Mouse (Mus musculus): ENCODE measurements around the gene Pigz.
A peak's percentile ranks its signal among the peaks of the same experiment; 100 is the strongest.

Gene Pigz

GRCm38 (mm10) chr16:31933751-31934549 is at the start of gene Pigz:
Gene Pigz, plus strand, starts transcription at chr16:31933851.
- no peak for DNase-seq (ENCODE audit: low spot score)

- DNase-seq (ENCODE audit: low spot score): no peak
These were observed 49.7 kb upstream of the Pigz start for GRCm38 (mm10) chr16:31883902-31884301.

- no peak for DNase-seq (ENCODE audit: low spot score)
These were observed 42.7 kb upstream of the Pigz start for GRCm38 (mm10) chr16:31890907-31891306.

GRCm38 (mm10) chr16:31893396-31894141 is 40.1 kb upstream of the Pigz start:
- no peak for DNase-seq (ENCODE audit: low spot score)

GRCm38 (mm10) chr16:31896971-31897774 is 36.5 kb upstream of the Pigz start:
- peak; percentile 76 for DNase-seq (ENCODE audit: low spot score)

- DNase-seq (ENCODE audit: low spot score): peak; percentile 86
These were observed 34.9 kb upstream of the Pigz start for GRCm38 (mm10) chr16:31898546-31899326.

GRCm38 (mm10) chr16:31901886-31902285 is 31.8 kb upstream of the Pigz start:
- DNase-seq (ENCODE audit: low spot score): no peak

- DNase-seq (ENCODE audit: low spot score): no peak
These were observed 30.4 kb upstream of the Pigz start for GRCm38 (mm10) chr16:31903239-31903638.

GRCm38 (mm10) chr16:31905331-31905730 is 28.3 kb upstream of the Pigz start:
- DNase-seq (ENCODE audit: low spot score): no peak

GRCm38 (mm10) chr16:31905891-31906825 is 27.5 kb upstream of the Pigz start:
- no peak for DNase-seq (ENCODE audit: low spot score)

GRCm38 (mm10) chr16:31906896-31907295 is 26.8 kb upstream of the Pigz start:
- DNase-seq (ENCODE audit: low spot score): no peak

GRCm38 (mm10) chr16:31908959-31909358 is 24.7 kb upstream of the Pigz start:
- DNase-seq (ENCODE audit: low spot score): no peak

- no peak for DNase-seq (ENCODE audit: low spot score)
These were observed 23.3 kb upstream of the Pigz start for GRCm38 (mm10) chr16:31910281-31910847.

GRCm38 (mm10) chr16:31917776-31918175 is 15.9 kb upstream of the Pigz start:
- no peak for DNase-seq (ENCODE audit: low spot score)

- peak; percentile 78 for DNase-seq (ENCODE audit: low spot score)
These were observed 15.4 kb upstream of the Pigz start for GRCm38 (mm10) chr16:31918248-31918724.

- DNase-seq (ENCODE audit: low spot score): no peak
These were observed 9.3 kb upstream of the Pigz start for GRCm38 (mm10) chr16:31924368-31924767.

- no peak for DNase-seq (ENCODE audit: low spot score)
These were observed 7.6 kb upstream of the Pigz start for GRCm38 (mm10) chr16:31926091-31926490.

- DNase-seq (ENCODE audit: low spot score): no peak
These were observed 7.0 kb upstream of the Pigz start for GRCm38 (mm10) chr16:31926547-31927182.

- no peak for DNase-seq (ENCODE audit: low spot score)
These were observed 6.2 kb upstream of the Pigz start for GRCm38 (mm10) chr16:31927412-31927811.

- DNase-seq (ENCODE audit: low spot score): no peak
These were observed 2.3 kb upstream of the Pigz start for GRCm38 (mm10) chr16:31931330-31931729.
